Mouse (Mus musculus): Measurements from ENCODE around the gene Dbil5. TPM values are rescaled to one million over a fixed set of nuclear protein-coding genes. Genes with fewer than 3 reads are reported as not detected.

The Dbil5 gene
- polyA plus RNA-seq (2012; rRNA removed; ENCODE audit: low replicate concordance), result 0.20 TPM in 1 of 2 replicates, not detected in the other

DNA sequence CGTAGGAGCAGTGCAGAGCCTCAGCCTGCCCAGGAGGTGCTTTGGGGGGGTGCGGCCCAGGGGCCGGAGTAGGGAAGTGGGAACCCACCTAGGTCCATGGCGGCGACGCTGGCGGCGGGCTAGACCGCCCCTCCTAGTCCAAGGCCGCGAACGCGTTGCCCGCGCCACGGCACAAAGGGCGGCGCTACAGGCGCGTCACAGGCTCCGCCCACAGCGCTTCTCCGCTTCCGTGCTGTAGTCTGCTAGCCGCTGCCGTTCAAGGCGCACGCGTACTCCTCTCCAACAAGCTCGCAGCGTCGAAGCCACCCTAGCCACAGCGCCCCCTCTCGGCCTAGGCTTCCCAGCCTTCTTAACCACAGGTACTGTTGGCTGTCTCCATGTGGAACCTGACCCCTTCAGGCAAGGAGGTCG is at the start of gene Dbil5, which contains the start of gene Gemin4:
Gene Dbil5, plus strand, starts transcription at position 219 of the 411 bp plus-strand sequence.
Gene Gemin4, minus strand, starts transcription at position 275 of the 411 bp plus-strand sequence.

DNA sequence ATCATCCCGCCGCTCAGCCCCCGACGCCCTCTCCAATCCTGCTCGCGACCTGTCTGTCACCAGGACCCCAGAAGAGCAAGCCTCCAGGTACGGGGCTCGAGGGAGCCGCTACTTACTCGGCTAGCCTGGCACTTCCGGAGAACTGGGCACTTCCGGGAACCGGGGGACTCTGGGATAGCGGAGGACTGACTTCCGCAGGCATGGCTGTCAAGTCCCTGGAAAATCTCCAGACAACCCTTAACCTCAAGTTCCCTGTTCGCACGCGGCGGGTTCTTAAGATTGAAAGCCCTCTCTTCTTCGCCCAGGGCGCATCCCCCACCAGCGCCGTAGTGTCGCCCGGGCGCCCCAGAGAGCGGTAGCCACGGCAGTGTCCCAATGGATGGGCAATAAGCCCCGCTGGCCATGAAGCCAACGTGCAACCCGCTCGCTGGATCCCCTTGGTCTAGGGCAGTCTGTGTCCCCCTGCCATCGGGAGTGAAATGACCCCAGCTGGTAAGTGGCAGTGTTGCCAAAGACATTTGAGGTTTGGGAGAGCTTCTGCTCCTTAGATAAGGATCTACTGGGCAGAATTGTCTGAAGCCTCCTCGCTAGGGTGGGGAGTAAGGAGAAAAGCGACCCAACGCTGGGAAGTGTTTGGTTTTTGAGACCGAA is 37.8 kb upstream of the Dbil5 start, which contains the start of the genes Vps53 and Fam57a:
Gene Vps53, minus strand, starts transcription at position 153 of the 651 bp plus-strand sequence.
Gene Fam57a, plus strand, starts transcription at position 177 of the 651 bp plus-strand sequence.

GRCm38 (mm10) chr11:76242901-76243810 is 25.7 kb downstream of the Dbil5 start, which contains the start of the genes Mrm3 and Glod4:
Mrm3 (plus strand) TSS chr11:76243715.
Glod4 (minus strand) TSS chr11:76243725.

Other genes starting within 250 kb of the Dbil5 start
- 0.63 and 1.0 TPM in 2 replicates for gene 1700016K19Rik, start 217.7 kb upstream of the Dbil5 start, polyA plus RNA-seq (2012; rRNA removed; ENCODE audit: low replicate concordance)
- 20.7 and 27.8 TPM in 2 replicates for gene Rflnb, start 189.8 kb upstream of the Dbil5 start, polyA plus RNA-seq (2012; rRNA removed; ENCODE audit: low replicate concordance)
- gene Vps53, start 38.0 kb upstream of the Dbil5 start, polyA plus RNA-seq (2012; rRNA removed; ENCODE audit: low replicate concordance), result 17.3 and 19.3 TPM in 2 replicates
- 6.0 and 14.5 TPM in 2 replicates for gene Fam57a, start 37.9 kb upstream of the Dbil5 start, polyA plus RNA-seq (2012; rRNA removed; ENCODE audit: low replicate concordance)
- gene Gemin4, start 56 bp downstream of the Dbil5 start, polyA plus RNA-seq (2012; rRNA removed; ENCODE audit: low replicate concordance), result 2.0 and 2.6 TPM in 2 replicates
- 2.5 and 3.8 TPM in 2 replicates for gene Mrm3, start 26.1 kb downstream of the Dbil5 start, polyA plus RNA-seq (2012; rRNA removed; ENCODE audit: low replicate concordance)
- 0.85 and 1.0 TPM in 2 replicates for gene Glod4, start 26.1 kb downstream of the Dbil5 start, polyA plus RNA-seq (2012; rRNA removed; ENCODE audit: low replicate concordance)
- 6.9 and 8.3 TPM in 2 replicates for gene Nxn, start 181.5 kb downstream of the Dbil5 start, polyA plus RNA-seq (2012; rRNA removed; ENCODE audit: low replicate concordance)
- gene Timm22, start 189.3 kb downstream of the Dbil5 start, polyA plus RNA-seq (2012; rRNA removed; ENCODE audit: low replicate concordance), result 5.5 and 6.5 TPM in 2 replicates

Measured in duodenum, adult 2 months (tissue).